In genomic region chr14:57708580-57708979, GRCm38 (mm10) we compare ENCODE assay signal across 11 mouse cellular contexts. TPM values are rescaled to one million over a fixed set of nuclear protein-coding genes. Genes with fewer than 3 reads are reported as not detected.
A peak's percentile ranks its signal among the peaks of the same experiment; 100 is the strongest.
DNase-seq lines count a peak whose midpoint lies in the region; ATAC-seq and TF ChIP-seq lines count a peak whose summit lies in the region.
"Had no signal": no experiment of that assay in that cellular context is flagged by ENCODE, and none has a peak within 500 bp of the region (broad histone marks: within the 10 kb centered on the region; RNA-seq: fewer than 3 reads in every experiment).

No protein-coding gene starts in this region.

- no peak overlapping the region for H3K9ac ChIP-seq in stomach, embryonic 15.5 days
- no peak overlapping the region for H3K9ac ChIP-seq in liver, postnatal 0 days (replicated peaks)
- H3K9ac ChIP-seq: neural tube, embryonic 13.5 days had no signal

- peak overlapping the region; percentile 84 for H3K27ac ChIP-seq in layer of hippocampus, adult 2 months
- peak overlapping the region; percentile 36; the same call in 1 of the 2 replicates for H3K27ac ChIP-seq in stomach, embryonic 15.5 days
- H3K27ac ChIP-seq in liver, postnatal 0 days (ENCODE audit: low read depth), result no peak overlapping the region
- H3K27ac ChIP-seq: macrophage; neural tube, embryonic 13.5 days had no signal

- DNase-seq in adrenal gland, adult 2 months, result peak; percentile 39
- no peak for DNase-seq in adrenal gland, postnatal 4 days (ENCODE audit: low spot score in 2 of 2)
- DNase-seq in layer of hippocampus, adult 2 months (ENCODE audit: low spot score in 2 of 2), result no peak
- DNase-seq in layer of hippocampus, postnatal 10 days (ENCODE audit: low spot score in 2 of 2), result no peak
- DNase-seq in kidney, postnatal 14 days, result peak; percentile 48
- no peak for DNase-seq in thymus, postnatal 25 days
- no peak for DNase-seq in liver, postnatal 0 days
- DNase-seq: layer of hippocampus, postnatal 36 days had no signal

- 66% methylated on average over 7 of the region's 7 CpGs for WGBS in stomach, embryonic 15.5 days
- WGBS in liver, postnatal 0 days (ENCODE audit: insufficient replicate concordance), result 82% methylated on average over 7 of the region's 7 CpGs

- peaks cover 16% of the 10 kb centered on the region for H3K4me1 ChIP-seq in stomach, embryonic 15.5 days
- H3K4me1 ChIP-seq in liver, postnatal 0 days (ENCODE audit: insufficient read depth), result peaks cover 22% of the 10 kb centered on the region

- no peaks in the 10 kb centered on the region for H3K27me3 ChIP-seq in stomach, embryonic 15.5 days (replicated peaks)
- no peaks in the 10 kb centered on the region for H3K27me3 ChIP-seq in liver, postnatal 0 days (ENCODE audit: insufficient read depth, low read length)
- H3K27me3 ChIP-seq: neural tube, embryonic 13.5 days had no signal

- no peak for ATAC-seq in stomach, embryonic 15.5 days (ENCODE audit: insufficient read depth, low FRiP score, low read depth)
- no peak for ATAC-seq in liver, postnatal 0 days

- TF ChIP-seq EP300 in liver, postnatal 0 days (IDR thresholded peaks at IDR 0.05; ENCODE audit: low read depth), result no peak

- H3K9me3 ChIP-seq in stomach, embryonic 15.5 days, result no peaks in the 10 kb centered on the region
- H3K9me3 ChIP-seq in liver, postnatal 0 days (ENCODE audit: low read length), result no peaks in the 10 kb centered on the region
- H3K9me3 ChIP-seq: neural tube, embryonic 13.5 days had no signal

- no peak overlapping the region for H3K4me2 ChIP-seq in stomach, embryonic 15.5 days
- H3K4me2 ChIP-seq in liver, postnatal 0 days (ENCODE audit: low read depth, low read length), result no peak overlapping the region
- H3K4me2 ChIP-seq: neural tube, embryonic 13.5 days had no signal

- no peak overlapping the region for H3K4me3 ChIP-seq in layer of hippocampus, adult 2 months
- H3K4me3 ChIP-seq in stomach, embryonic 15.5 days (replicated peaks), result no peak overlapping the region
- no peak overlapping the region for H3K4me3 ChIP-seq in liver, postnatal 0 days (ENCODE audit: low read depth, low read length)
- H3K4me3 ChIP-seq: neural tube, embryonic 13.5 days had no signal

- peaks cover 7% of the 10 kb centered on the region; the same call in 1 of the 2 replicates for H3K36me3 ChIP-seq in stomach, embryonic 15.5 days
- H3K36me3 ChIP-seq in liver, postnatal 0 days (replicated peaks; ENCODE audit: insufficient read depth, low read length), result peaks cover 9% of the 10 kb centered on the region
- H3K36me3 ChIP-seq: neural tube, embryonic 13.5 days had no signal

- no peak for TF ChIP-seq CTCF in layer of hippocampus, adult 2 months (conservative IDR thresholded peaks at IDR 0.05)
- TF ChIP-seq CTCF in liver, postnatal 0 days (IDR thresholded peaks at IDR 0.05; ENCODE audit: low read depth), result no peak

RNA-seq across cellular contexts. Expression of gene Gm49361, which starts 37.3 kb away (rescaled TPM):
- 1 to 10 TPM in 1 of 2 experiments, not detected in 1; 3.5 TPM for total RNA-seq in adrenal gland, adult 2 months (2021)
- not detected in 2 replicates for polyA plus RNA-seq in adrenal gland, adult 2 months (2012; rRNA removed)
- 1 to 10 TPM; 1.7 to 3.2 TPM for total RNA-seq in adrenal gland, postnatal 4 days (2021)
- total RNA-seq in layer of hippocampus, adult 2 months (2021), result 1 to 10 TPM in 1 of 2 experiments, under 1 TPM in 1; 0.32 to 3.1 TPM
- not detected for total RNA-seq in layer of hippocampus, postnatal 10 days (2021)
- polyA plus RNA-seq in stomach, embryonic 15.5 days (2015; fragmentation: Nextera tagmentation; extraction: Ambion mirVana), result not detected in 2 replicates
- not detected in 2 replicates for polyA plus RNA-seq in liver, postnatal 0 days (2015; fragmentation: Nextera tagmentation; extraction: Ambion mirVana)
- polyA plus RNA-seq: macrophage; neural tube, embryonic 13.5 days had no signal

RNA-seq across cellular contexts. Expression of gene Xpo4, which starts 43.4 kb away (rescaled TPM):
- total RNA-seq in adrenal gland, adult 2 months (2021), result 10 to 100 TPM; 28.5 to 33.6 TPM
- 2.3 and 3.2 TPM in 2 replicates for polyA plus RNA-seq in adrenal gland, adult 2 months (2012; rRNA removed)
- total RNA-seq in adrenal gland, postnatal 4 days (2021), result 10 to 100 TPM; 31.6 to 35.5 TPM
- total RNA-seq in layer of hippocampus, adult 2 months (2021), result 10 to 100 TPM; 14.4 to 15.0 TPM
- 10 to 100 TPM; 15.2 to 15.5 TPM for total RNA-seq in layer of hippocampus, postnatal 10 days (2021)
- polyA plus RNA-seq in stomach, embryonic 15.5 days (2015; fragmentation: Nextera tagmentation; extraction: Ambion mirVana), result 20.4 and 21.3 TPM in 2 replicates
- polyA plus RNA-seq in liver, postnatal 0 days (2015; fragmentation: Nextera tagmentation; extraction: Ambion mirVana), result 4.9 and 5.0 TPM in 2 replicates

RNA-seq across cellular contexts. Expression of gene Lats2, which starts 49.6 kb away (rescaled TPM):
- total RNA-seq in adrenal gland, adult 2 months (2021), result 10 to 100 TPM; 43.0 to 44.4 TPM
- polyA plus RNA-seq in adrenal gland, adult 2 months (2012; rRNA removed), result 92.0 and 94.2 TPM in 2 replicates
- 10 to 100 TPM; 33.5 to 35.8 TPM for total RNA-seq in adrenal gland, postnatal 4 days (2021)
- total RNA-seq in layer of hippocampus, adult 2 months (2021), result 10 to 100 TPM; 42.5 to 49.0 TPM
- 10 to 100 TPM; 20.7 to 25.5 TPM for total RNA-seq in layer of hippocampus, postnatal 10 days (2021)
- 18.0 and 19.1 TPM in 2 replicates for polyA plus RNA-seq in stomach, embryonic 15.5 days (2015; fragmentation: Nextera tagmentation; extraction: Ambion mirVana)
- polyA plus RNA-seq in liver, postnatal 0 days (2015; fragmentation: Nextera tagmentation; extraction: Ambion mirVana), result 4.7 and 4.9 TPM in 2 replicates

Comparison
In these comparisons a context has a peak if more than half of its experiments do, and no peak if none do; other contexts are left out.
1. DNase-seq: peak in adrenal gland, adult 2 months (single experiment) and kidney, postnatal 14 days (single experiment); none in adrenal gland, postnatal 4 days (0 of 2), layer of hippocampus, adult 2 months (0 of 2), layer of hippocampus, postnatal 10 days (0 of 2), thymus, postnatal 25 days (single experiment) and liver, postnatal 0 days (single experiment).